Mouse (Mus musculus) small intestine, adult 2 months (tissue): ENCODE measurements around the gene Zfpm1.

Experiments used
- CTCF ChIP-seq: fragments of 200-500 bp; IDR thresholded peaks from 2 replicates; pipeline ENCODE4 v1.5.1; 2012; ENCODE audit warnings: low read depth, mild to moderate bottlenecking, control low read depth, inconsistent platforms, low read length, moderate library complexity, mixed read lengths; ENCODE audit not compliant: insufficient replicate concordance, insufficient read length; ENCODE audit errors: extremely low read depth
- POLR2A ChIP-seq: fragments of 200-500 bp; IDR thresholded peaks from 2 replicates; pipeline ENCODE4 v1.6.1; 2012; ENCODE audit warnings: low read depth, mild to moderate bottlenecking, control low read depth, inconsistent platforms, low read length, moderate library complexity

GRCm38 (mm10) chr8:122321455-122321921 lies 39.5 kb downstream of the Zfpm1 start:
- no peak for TF ChIP-seq CTCF
- no peak for TF ChIP-seq POLR2A
